Mouse (Mus musculus): Measurements from ENCODE around the gene Hormad2. TPM values are rescaled to one million over a fixed set of nuclear protein-coding genes. Genes with fewer than 3 reads are reported as not detected.

The Hormad2 gene
- polyA plus RNA-seq, 1 experiment from 2014 or later, result not detected

DNA sequence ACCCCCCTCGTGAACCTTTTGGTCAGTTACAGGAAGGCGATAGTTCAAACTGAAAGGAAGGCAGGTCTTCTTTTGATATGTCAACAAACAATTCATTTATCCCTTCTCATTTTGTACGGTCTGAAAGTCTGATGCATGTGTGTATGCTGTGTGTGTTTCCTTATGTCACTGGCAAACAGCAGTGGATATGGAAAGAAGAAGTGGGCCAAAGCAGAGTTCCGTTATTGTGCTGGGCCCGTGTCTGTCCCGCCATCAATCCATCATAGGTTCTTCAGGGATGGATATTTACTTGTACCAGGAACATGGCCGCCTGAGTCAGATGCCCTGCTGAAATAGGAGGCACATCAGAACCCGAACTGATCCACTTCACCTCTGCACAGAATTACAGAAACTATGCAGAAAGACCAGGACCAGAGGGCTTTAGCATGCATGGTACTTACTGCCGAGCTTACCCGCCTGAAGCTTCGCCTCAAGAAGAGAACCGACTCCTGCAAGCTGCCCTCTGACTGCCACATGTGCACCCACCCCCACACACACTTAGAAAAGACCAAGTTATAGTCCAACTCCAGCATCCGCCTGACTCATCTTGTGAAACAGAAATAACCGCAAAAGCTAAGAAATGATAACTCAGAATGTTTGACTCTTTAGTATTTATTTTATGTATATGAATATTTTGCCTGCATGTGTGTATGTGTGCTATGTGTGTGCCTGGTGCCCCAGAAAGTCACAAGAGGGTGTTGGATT, 121.5 kb downstream of the Hormad2 start:
- ChIA-PET CTCF (no interaction called here), POLR2A (no interaction called here)
- ATAC-seq (no peak), DNase-seq (ENCODE audit: low read depth, low spot score) (no peak)
- in situ Hi-C loops (cut with MboI; ENCODE audit: low pct_unique_long_range_greater_than_20kb), result no loop called here
- TF ChIP-seq CTCF (IDR thresholded peaks at IDR 0.05), result no peak
- H3K27me3 ChIP-seq, result no peaks in the 10 kb centered on the region

DNA sequence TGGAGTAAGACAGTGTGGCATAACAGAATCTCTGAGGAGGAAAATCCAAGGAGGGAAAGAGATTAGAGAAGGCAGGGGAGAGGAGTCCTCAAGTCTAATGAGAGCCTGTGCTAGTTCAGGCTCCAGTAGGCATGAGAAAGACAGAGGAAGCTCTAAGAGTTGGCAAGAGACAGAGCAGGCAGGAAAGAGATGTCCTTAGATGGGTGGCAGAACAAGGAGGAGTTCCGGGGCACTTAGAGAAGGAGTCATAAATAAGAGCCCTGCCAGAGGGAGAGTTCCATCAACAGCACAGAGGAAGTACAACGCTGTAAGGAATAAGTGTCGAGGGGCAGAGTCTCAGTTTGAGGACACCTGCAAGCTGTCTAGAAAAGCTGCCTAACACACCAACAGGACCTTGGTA, 122.9 kb downstream of the Hormad2 start:
- CTCF ChIA-PET, result no interaction called here
- POLR2A ChIA-PET, result interaction anchor here (0.5 to 1.1 kb wide), 3 partner anchors 8 to 56 kb away, joined by 3 to 4 read pairs (median 4); no protein-coding TSS in a partner anchor
- ATAC-seq (no peak), DNase-seq (ENCODE audit: low read depth, low spot score) (no peak)
- TF ChIP-seq CTCF (IDR thresholded peaks at IDR 0.05), result no peak
- H3K27me3 ChIP-seq, result no peaks in the 10 kb centered on the region
- in situ Hi-C loops (cut with MboI; ENCODE audit: low pct_unique_long_range_greater_than_20kb), result no loop called here

DNA sequence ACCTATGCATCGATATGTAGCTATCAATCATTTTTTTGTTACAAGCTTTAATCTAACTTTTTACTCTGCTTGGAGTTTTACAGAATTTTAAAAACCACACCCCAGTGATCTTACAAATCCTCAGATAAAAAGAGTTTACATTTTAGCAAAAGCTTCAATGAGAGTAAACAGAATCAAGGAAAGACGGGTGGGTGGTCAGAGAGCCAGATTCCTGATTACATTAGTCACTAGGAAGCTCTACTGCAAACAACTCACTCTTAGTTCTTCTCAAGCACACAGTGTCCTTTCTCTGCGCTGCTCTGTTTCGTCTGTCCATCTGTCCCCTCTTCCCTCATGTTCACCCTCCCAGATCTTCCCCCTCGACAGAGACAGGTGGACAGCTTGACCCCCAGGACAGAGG, 123.6 kb downstream of the Hormad2 start:
- in situ Hi-C loops (cut with MboI; ENCODE audit: low pct_unique_long_range_greater_than_20kb), result no loop called here
- POLR2A ChIA-PET, result interaction anchor here (0.8 to 1.1 kb wide), 2 partner anchors 51 to 55 kb away, joined by 4 read pairs; no protein-coding TSS in a partner anchor

DNA sequence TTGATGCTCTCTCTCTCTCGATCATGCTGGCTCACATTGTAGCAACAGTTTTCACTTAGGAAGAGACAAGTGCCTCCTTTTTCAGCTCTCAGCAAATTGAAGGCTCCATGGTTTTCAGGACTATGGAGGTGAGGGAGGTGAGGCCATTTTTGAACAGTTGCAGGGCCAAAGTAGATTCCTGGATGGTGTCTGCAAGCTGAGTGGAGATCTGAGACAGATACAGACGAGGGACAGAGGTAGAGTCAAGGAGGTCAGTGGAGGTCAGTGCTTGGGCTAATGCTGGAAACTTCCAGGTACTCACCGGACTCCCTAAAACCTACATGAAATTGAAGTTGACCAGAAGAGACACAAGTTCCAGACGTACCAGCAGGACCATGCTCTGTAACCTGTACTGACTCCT, 128.7 kb downstream of the Hormad2 start:
- no peak for TF ChIP-seq CTCF (IDR thresholded peaks at IDR 0.05)
- CTCF ChIA-PET, result interaction anchor here (7.1 kb wide), 1 partner anchor 51 kb away, joined by 52 read pairs; no protein-coding TSS in a partner anchor
- no peak for ATAC-seq
- in situ Hi-C loops (cut with MboI; ENCODE audit: low pct_unique_long_range_greater_than_20kb), result no loop called here
- no peaks in the 10 kb centered on the region for H3K27me3 ChIP-seq
- POLR2A ChIA-PET, result no interaction called here
- DNase-seq (ENCODE audit: low read depth, low spot score), result no peak

More for the DNA sequence above, 123.6 kb downstream of the Hormad2 start:
- no peak for TF ChIP-seq CTCF (IDR thresholded peaks at IDR 0.05)
- CTCF ChIA-PET, result no interaction called here
- ATAC-seq (no peak), DNase-seq (ENCODE audit: low read depth, low spot score) (no peak)
- no peaks in the 10 kb centered on the region for H3K27me3 ChIP-seq

DNA sequence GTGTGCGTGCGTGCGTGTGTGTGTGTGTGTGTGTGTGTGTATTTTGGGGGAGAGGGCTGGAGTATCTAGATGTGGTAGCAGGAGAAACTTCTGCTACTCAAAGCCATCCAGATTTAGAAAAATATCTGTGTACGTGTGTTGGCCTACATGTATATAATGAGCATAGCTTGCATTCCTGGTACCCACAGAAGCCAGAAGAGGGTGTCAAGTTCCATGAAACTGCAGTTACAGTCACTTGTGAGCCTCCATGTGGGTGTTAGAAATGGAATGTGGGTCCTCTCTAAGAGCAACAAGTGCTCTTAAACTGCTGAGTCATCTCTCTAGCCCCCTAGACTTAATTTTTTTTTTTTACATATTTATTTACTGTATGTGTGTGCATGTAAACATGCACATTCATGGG, 130.6 kb downstream of the Hormad2 start:
- ATAC-seq, result no peak

DNA sequence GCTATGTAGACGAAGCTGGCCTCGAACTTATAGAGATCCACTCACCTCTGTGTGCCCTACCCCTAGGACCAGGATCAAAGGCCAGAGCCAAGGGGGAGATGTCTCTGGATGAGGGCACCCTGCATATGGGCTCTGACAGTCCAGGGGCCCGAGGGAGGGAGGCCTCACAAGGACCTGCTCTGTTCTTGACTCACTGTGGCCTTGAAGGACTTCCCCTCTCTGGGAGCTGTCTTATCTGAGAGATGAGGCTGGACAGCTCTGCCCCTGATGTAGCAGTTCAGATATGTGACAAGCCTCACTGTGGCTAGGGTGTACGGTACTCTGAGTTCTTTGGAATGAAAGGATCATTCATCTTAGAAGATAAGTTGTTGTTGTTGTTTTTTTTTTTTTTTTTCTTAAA, 131.3 kb downstream of the Hormad2 start:
- ATAC-seq, result no peak
- ChIA-PET CTCF (interaction anchor here (0.7 to 7.1 kb wide), 6 partner anchors 11 to 117 kb away, joined by 3 to 52 read pairs (median 4); no protein-coding TSS in a partner anchor), POLR2A (interaction anchor here (0.7 to 1.6 kb wide), 6 partner anchors 9 to 399 kb away, joined by 3 to 6 read pairs (median 4); no protein-coding TSS in a partner anchor)
- no peak for DNase-seq (ENCODE audit: low read depth, low spot score)
- no peak for TF ChIP-seq CTCF (IDR thresholded peaks at IDR 0.05)
- H3K27me3 ChIP-seq, result no peaks in the 10 kb centered on the region
- in situ Hi-C loops (cut with MboI; ENCODE audit: low pct_unique_long_range_greater_than_20kb), result loop anchor here (10.0 kb wide), 1 partner anchor 205 kb away; no protein-coding TSS in a partner anchor

More for the DNA sequence above, 130.6 kb downstream of the Hormad2 start:
- H3K27me3 ChIP-seq, result no peaks in the 10 kb centered on the region
- in situ Hi-C loops (cut with MboI; ENCODE audit: low pct_unique_long_range_greater_than_20kb), result no loop called here
- no peak for DNase-seq (ENCODE audit: low read depth, low spot score)
- no peak for TF ChIP-seq CTCF (IDR thresholded peaks at IDR 0.05)
- ChIA-PET CTCF (interaction anchor here (0.7 to 7.1 kb wide), 6 partner anchors 12 to 117 kb away, joined by 3 to 52 read pairs (median 4); no protein-coding TSS in a partner anchor), POLR2A (interaction anchor here (0.7 to 1.6 kb wide), 4 partner anchors 8 to 399 kb away, joined by 3 to 6 read pairs (median 4); no protein-coding TSS in a partner anchor)

DNA sequence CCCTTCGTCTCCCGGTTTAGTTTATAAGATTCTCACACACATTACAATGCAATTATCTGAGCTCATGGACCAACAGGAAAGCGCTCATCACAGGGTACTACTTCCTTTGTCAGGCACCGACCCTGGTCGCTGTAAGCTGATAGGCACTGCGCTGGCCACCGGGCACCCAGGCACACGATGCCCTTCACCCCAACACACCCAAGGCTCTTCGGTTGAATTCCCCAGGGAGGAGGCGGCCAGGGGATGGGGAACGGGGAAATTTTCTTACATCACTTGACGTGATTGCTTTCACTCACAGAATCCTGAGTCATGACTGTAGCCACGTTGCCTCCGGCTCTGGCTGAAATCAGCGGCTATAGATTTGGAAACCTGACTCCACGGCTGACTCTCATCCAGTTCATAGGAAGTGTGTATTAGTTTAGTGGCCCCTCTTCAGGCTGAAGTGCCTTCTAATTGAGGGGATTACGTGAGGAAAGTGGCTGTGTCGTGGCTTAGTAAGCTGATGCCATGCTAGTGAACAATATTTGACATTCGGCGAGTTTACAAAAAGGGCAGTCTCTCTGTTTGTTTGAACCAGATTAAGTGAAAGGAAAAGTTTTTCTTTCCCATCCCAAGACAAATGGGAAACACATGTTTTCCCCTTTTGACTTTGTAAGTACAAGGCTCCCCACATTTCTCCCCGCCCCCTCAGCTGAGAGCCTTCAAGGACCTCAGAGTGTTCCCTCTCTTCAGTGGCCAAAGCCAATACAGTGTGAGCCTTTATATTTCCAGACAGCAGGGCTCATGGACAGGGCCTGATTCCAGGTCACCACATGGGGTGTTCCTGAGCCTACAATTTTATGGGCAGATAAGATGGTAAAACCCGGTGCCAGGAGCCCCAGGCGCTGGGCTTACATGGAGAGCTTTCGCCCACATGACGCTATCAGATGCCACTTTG, 132.1 kb downstream of the Hormad2 start:
- ChIA-PET CTCF (interaction anchor here (1.1 to 7.1 kb wide), 3 partner anchors 10 to 48 kb away, joined by 4 to 52 read pairs (median 17); no protein-coding TSS in a partner anchor), POLR2A (interaction anchor here (0.9 to 1.9 kb wide), 8 partner anchors 12 to 49 kb away, joined by 3 to 9 read pairs (median 6); no protein-coding TSS in a partner anchor)
- in situ Hi-C loops (cut with MboI; ENCODE audit: low pct_unique_long_range_greater_than_20kb), result loop anchor here (10.0 kb wide), 1 partner anchor 204 kb away; no protein-coding TSS in a partner anchor
- no peaks in the 10 kb centered on the region for H3K27me3 ChIP-seq
- TF ChIP-seq CTCF (IDR thresholded peaks at IDR 0.05), result no peak
- DNase-seq (ENCODE audit: low read depth, low spot score) (peak; percentile 85), ATAC-seq (peak; percentile 77)

DNA sequence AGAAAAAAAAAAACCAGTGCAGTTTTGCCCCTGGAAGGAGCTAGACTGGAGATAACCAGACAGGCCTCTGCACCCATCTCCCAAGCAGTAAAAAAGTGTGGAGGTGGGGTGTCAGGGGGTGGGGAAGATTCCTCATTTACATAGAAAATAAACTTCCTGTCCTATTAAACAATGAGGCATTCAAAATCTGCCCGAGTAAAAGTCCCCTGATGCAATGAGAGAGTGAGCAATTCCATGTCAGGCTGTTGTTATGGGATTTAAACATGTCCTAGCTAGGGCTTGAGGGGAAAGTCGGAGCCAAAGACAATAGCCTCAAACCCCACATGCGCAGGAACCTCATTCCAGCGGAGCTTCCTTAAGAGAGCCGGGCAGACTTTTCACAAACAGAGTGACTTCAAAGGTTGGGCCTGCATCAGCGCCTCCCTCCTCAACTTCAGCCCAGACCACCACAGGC, 132.8 kb downstream of the Hormad2 start:
- DNase-seq (ENCODE audit: low read depth, low spot score) (peak; percentile 83), ATAC-seq (peak; percentile 63)
- no peaks in the 10 kb centered on the region for H3K27me3 ChIP-seq
- POLR2A ChIA-PET, result interaction anchor here (0.9 to 1.9 kb wide), 4 partner anchors 38 to 48 kb away, joined by 3 to 9 read pairs (median 6); no protein-coding TSS in a partner anchor
- in situ Hi-C loops (cut with MboI; ENCODE audit: low pct_unique_long_range_greater_than_20kb), result loop anchor here (10.0 kb wide), 1 partner anchor 203 kb away; no protein-coding TSS in a partner anchor
- no peak for TF ChIP-seq CTCF (IDR thresholded peaks at IDR 0.05)
- CTCF ChIA-PET, result interaction anchor here (2.9 to 7.1 kb wide), 2 partner anchors 10 to 47 kb away, joined by 17 to 52 read pairs; no protein-coding TSS in a partner anchor

DNA sequence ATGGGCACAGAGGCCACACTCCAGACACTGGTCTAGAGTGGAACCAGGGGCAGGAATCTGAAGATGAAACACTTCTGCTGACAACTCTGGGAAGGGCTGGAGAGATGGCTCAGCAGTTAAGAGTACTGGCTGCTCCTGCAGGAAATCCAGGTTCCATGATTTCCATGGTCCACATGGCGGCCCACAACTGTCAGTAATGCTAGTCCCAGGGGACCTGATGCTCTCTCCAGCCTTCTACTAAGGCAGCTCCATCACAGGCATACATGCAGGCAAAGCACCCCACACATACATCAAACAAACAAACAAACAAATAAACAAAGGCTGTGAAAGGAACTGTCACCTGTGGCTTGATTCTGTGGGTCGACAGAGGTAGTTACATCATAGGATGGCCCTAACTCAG, 134.8 kb downstream of the Hormad2 start:
- no peak for DNase-seq (ENCODE audit: low read depth, low spot score)

More for the DNA sequence above, 134.8 kb downstream of the Hormad2 start:
- in situ Hi-C loops (cut with MboI; ENCODE audit: low pct_unique_long_range_greater_than_20kb), result loop anchor here (10.0 kb wide), 1 partner anchor 201 kb away; no protein-coding TSS in a partner anchor
- no peaks in the 10 kb centered on the region for H3K27me3 ChIP-seq
- no peak for TF ChIP-seq CTCF (IDR thresholded peaks at IDR 0.05)
- no peak for ATAC-seq
- ChIA-PET CTCF (interaction anchor here (1.2 kb wide), 2 partner anchors 22 to 44 kb away, joined by 3 read pairs; no protein-coding TSS in a partner anchor), POLR2A (interaction anchor here (1.3 kb wide), 1 partner anchor 45 kb away, joined by 4 read pairs; no protein-coding TSS in a partner anchor)
